Mouse (Mus musculus): Measurements from ENCODE around the gene Smpx. TPM values are rescaled to one million over a fixed set of nuclear protein-coding genes. Genes with fewer than 3 reads are reported as not detected.

The Smpx gene
- polyA plus RNA-seq, 2 experiments from 2014 or later: not detected

Other genes with a start within 250 kb of the Smpx start
- 10 to 100 TPM; 46.7 to 62.0 TPM for gene Sms, start 206.6 kb upstream of the Smpx start, polyA plus RNA-seq (2017; shearing (Covaris generic))
- 1 to 10 TPM; 4.2 to 5.1 TPM for gene Yy2, start 129.9 kb upstream of the Smpx start, polyA plus RNA-seq (2017; shearing (Covaris generic))
- gene Mbtps2, start 100.2 kb upstream of the Smpx start, polyA plus RNA-seq (2017; shearing (Covaris generic)): 10 to 100 TPM; 11.1 to 14.0 TPM
- gene Klhl34, start 119.5 kb downstream of the Smpx start, polyA plus RNA-seq (2017; shearing (Covaris generic)): not detected